Mouse (Mus musculus) neutrophil, adult 5-6 weeks (primary cell): ENCODE data around the gene Ccdc88a. TPM values are rescaled to one million over a fixed set of nuclear protein-coding genes. Genes with fewer than 3 reads are reported as not detected.
"Not testable (repeated sequence)": the region's sequence is repeated elsewhere in the genome, so short reads cannot be mapped to it uniquely, and the experiment has no call there.

Experiments
- ATAC-seq: fragments of 151-379, 151-347 bp; 2 replicates; pipeline ENCODE4 v1.8.0; 2017; ENCODE audit warnings: mild to moderate bottlenecking, moderate TSS enrichment; ENCODE audit not compliant: insufficient number of reproducible peaks, poor library complexity, low FRiP score, severe bottlenecking; ENCODE audit errors: extremely low read depth
- total RNA-seq: library from RNA; stranded (forward); fragments of 200-1000 nt; gene quantifications from 2 replicates; pipeline ENCODE4 v1.2.3, GENCODE M21; 2017

Ccdc88a gene
- total RNA-seq, 1 experiment from 2014 or later, result 12.1 TPM

DNA sequence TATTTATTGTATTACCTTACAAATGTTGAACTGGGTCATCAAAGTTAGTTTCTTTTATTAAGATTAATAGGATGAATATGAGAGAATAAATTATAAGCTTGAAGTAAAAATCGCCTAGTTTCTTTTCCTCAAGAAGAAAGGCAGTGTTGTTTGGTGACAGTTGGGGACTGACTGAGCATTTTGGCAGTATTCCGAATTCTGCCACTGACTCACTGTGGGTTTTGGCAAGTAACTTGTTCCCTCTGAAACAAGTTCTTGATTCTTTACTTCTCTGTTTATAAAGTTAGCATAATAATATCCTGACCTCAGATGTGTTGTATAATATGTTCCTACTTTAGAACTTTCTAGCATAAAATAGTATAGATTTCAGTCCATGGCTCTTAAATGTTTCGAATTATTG is 55.3 kb downstream of the Ccdc88a start:
- ATAC-seq, result no peak

GRCm38 (mm10) chr11:29431011-29431410 is 57.6 kb downstream of the Ccdc88a start:
- ATAC-seq, result no peak

GRCm38 (mm10) chr11:29448741-29449140 is 75.3 kb downstream of the Ccdc88a start:
- no peak for ATAC-seq

DNA sequence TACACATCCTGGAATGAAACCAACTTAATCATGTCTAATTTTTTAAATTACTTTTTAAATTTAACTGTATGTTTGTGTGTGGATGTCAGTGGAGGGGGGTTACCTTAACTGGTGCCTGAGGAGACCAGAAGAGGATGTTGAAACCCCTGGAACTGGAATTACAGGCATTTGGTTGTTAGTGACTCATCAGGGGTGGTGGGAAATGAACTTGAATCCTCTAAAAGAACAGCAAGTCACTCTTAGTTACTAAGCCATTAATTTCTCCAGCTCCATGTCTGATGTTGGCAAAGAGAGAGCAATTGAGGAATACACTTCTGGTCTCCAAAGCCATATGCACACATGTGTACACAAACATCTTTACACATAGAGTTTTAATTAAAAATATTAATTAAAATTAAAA is 101.2 kb downstream of the Ccdc88a start:
- no peak for ATAC-seq

- ATAC-seq, result no peak
Observed at GRCm38 (mm10) chr11:29493135-29493534, 119.7 kb downstream of the Ccdc88a start.

- ATAC-seq, result no peak
Observed at GRCm38 (mm10) chr11:29496962-29497361, 123.5 kb downstream of the Ccdc88a start.

DNA sequence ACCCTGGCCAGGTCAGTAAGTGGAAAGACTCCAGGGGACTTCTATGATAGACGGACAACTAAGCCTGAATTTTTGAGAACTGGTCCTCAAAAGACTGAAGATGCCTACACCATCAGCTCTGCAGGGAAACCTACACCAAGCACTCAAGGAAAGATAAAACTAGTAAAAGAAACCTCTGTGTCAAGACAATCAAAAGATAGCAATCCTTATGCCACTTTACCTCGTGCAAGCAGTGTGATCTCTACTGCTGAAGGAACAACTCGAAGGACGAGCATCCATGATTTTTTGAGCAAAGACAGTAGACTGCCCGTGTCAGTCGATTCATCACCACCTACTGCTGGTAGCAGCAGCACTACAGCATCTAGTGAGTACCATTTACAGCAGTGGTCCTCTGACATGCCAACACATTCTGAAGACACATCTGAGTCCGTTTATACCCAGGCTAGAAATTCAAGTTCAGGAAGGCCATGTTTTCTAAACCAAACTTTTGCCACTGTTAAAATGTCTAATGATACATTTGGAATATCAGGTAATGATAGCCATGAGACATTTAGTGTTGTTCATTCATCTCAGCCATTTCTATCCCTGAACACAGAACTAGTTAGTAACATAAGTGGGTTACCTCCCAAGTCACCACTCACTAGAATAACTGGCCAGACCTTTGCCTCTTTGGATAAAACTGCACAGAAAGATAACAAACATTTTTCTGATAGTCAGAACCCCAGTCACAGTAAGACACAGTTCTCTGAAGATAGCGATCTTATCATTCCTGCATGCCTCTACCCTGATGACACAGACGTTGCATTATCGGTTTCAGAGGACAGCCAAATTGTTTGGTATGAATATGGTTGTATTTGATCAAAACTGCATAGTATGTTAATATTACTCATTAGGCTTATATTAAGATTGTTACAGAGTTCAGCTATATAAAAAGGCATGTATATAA is 130.8 kb downstream of the Ccdc88a start:
- ATAC-seq, result no peak

- ATAC-seq, result no peak
Observed at GRCm38 (mm10) chr11:29504899-29505625, 131.6 kb downstream of the Ccdc88a start.

GRCm38 (mm10) chr11:29509421-29509820 is 136.0 kb downstream of the Ccdc88a start:
- no peak for ATAC-seq

- ATAC-seq, result no peak
Observed at GRCm38 (mm10) chr11:29512818-29513535, 139.5 kb downstream of the Ccdc88a start.

DNA sequence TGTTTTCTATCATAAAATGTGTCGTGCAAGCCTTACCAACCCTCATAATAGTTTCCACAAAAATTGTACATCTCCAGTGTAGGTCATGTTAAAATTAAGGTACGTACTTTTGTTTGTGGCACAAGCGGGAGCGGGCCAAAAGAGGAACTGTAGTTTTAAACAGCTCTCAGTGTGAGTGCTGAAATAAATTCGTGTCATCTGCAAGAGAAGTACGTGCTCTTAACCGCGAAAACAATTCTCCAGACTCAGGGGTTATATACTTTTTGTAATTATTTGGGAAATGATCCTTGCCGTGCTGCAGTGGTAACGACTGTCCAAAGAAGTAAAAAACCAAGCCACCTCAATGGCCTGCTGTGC is 140.8 kb downstream of the Ccdc88a start:
- 0 out of 2 replicates have a peak, but pooled peaks have one; percentile 27 for ATAC-seq

DNA sequence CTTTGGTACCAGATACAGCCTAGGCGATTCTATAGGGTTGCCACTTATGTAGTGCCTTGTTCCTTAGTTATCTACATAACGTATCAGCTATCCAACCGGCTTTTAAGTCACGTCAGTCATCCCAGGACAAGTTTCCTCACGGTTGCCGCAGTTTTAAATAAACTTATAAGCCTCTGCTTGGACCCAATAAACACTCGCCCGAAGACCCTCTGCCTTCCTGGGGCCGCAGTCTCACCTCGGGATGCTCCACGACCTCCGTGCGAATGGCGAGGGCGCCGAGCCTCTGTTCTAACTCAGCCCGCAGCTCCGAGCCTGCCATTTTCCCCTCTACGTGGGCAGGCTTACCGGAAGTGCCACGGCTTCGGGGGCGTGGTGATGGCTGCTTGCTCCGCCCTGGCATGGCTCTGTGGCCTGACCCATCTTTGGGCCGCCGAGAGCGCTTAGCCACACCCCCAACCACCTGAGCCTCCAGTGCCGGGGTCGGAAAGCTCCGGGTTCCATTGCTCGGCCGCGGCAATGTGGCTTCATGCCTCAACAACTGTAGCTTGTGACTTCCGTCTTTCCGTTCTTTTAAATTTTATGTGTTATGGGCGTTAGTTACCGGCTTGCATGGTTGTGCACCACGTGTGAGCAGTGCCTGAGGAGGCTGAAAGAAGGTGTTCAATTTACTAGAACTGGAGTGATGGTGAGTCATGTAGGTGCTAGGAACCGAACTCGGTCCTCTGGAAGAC is 141.4 kb downstream of the Ccdc88a start, which contains the start of gene Prorsd1:
Prorsd1 (minus strand) TSS at position 352 of the 731 bp plus-strand sequence.
- ATAC-seq, result peak; percentile 100

DNA sequence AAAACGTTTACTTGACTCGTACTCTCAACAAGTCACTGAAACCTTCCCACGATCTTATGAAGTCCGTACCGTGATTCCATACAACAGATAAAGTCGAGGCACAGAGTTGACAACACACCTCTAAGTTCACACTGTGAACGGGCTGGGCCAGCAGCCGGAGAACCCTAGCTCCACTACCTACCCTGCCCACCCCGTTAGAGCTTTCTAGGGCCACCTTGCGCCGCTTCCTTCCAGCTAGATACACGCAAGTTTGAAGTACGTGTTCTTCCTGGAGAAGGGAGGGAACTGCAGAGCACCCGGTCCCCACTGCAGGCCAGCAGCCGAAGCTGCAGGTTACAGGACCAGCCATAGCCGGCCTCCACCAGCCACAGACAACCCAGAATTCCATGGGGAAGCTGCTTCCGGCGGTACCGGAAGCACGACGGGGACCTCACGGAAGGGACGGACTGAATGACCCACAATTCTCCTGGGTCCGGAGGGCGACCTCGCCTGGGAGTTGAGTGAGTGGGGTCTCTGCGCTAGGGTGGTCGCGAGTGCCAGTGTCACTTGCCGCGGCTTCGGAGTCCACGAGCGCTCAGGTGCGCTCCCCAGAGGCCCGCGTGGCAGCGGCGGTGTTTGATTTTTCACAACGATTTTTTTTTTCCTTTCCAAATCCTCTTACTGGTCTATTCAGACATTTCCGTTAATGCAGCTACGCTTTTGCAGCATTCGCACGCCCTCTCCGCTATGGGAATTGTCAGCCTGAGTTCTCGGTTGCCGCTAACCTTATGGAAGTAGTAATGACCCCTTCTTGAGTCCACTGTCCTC is 152.7 kb downstream of the Ccdc88a start, which contains the start of gene Mtif2:
Mtif2 (plus strand) TSS at position 421 of the 807 bp plus-strand sequence.
- ATAC-seq, result peak; percentile 78

DNA sequence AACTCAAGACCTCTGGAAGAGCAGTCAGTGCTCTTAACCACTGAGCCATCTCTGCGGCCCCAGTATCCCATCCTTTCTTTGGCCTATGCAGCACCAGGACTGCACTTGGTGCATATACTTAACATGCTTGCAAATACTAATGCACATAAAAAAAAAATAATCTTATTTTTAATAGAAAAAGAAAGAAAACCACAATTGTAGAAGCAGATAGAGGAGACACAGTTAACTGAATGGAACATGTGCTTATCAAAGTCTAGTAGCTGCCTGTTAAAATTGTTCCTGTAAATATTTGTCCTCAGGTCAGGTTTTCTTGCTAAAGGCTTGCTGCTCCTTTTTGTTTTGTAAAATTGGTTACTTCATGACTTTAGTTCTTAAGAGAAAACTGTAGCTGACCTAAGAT is 164.7 kb downstream of the Ccdc88a start:
- ATAC-seq, result no peak

DNA sequence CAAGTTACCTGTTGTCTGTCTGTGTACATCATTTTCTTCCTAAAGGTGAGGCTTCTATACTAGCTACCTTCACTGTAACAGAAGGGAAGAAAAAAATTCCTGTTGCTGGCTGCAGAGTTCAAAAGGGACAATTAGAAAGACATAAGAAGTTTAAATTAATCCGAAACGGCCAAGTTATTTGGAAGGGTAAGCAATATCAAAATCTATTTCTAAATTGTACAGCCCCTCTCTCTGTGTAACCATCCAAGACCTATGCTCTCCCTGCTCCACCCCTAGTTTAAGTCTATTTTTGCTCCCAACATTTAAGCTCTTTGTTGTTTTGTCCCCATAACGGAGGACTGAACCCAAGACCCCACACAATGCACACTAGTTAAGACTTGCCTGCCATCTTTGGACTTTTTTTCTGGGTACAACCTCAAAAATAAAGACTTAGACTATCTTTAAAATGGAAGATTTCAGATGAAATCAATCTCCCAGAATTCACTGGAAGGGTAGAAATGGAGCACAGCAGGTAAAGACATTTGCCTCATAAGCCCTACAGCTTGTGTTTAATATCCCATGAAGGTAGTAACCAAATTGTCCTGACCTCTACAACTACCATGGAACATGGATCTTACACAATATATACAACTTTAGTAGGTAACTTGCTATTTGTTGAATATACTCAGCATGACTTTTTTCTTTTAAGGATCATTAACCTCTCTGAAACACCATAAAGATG is 170.9 kb downstream of the Ccdc88a start:
- no peak for ATAC-seq

- ATAC-seq, result not testable (repeated sequence)
Observed at GRCm38 (mm10) chr11:29545150-29545752, 171.8 kb downstream of the Ccdc88a start.

GRCm38 (mm10) chr11:29546297-29546696 is 172.8 kb downstream of the Ccdc88a start:
- not testable (repeated sequence) for ATAC-seq
